Mouse (Mus musculus): ENCODE data around the gene Ddx41. TPM values are rescaled to one million over a fixed set of nuclear protein-coding genes. Genes with fewer than 3 reads are reported as not detected.
"Not testable (repeated sequence)": the region's sequence is repeated elsewhere in the genome, so short reads cannot be mapped to it uniquely, and the experiment has no call there.

Ddx41 gene
- polyA plus RNA-seq, 1 experiment: 71.2 TPM

DNA sequence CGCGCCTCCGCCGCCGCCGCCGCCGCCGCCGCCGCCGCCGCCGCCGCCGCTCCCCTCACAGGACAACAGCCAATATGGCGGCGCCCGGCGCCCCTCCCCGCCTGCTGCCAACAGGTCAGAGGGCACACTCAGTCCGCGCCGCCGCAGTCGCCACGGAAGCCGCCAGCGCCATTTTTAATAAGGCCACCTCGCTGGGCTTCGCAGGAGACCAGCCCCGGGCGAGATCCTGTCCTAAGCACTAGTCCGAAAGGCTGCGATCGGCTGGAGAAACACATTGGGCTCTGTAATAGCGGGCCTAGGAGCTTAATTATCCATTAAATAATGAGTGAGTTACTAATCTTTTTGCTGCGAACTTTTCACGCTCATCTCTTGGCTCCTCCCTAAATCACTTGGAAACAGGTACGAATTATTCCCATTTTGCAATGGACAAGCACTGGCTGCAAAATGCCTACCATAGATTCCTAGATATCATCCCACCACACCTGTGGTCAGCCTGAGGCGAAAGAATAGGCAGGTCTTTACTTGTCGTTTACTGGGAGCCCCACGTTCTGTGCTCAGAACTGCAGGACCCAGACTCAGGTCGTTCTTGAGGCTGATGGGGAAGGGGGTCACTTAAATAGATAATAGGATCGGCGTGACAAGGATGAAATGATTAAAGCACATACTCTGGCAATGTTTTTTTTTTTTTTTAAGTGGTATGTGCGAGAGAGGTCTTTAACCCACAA, 34.7 kb upstream of the Ddx41 start, which contains the start of gene Fam193b:
Gene Fam193b, minus strand, starts transcription at position 94 of the 725 bp plus-strand sequence.
- Histone ChIP-seq H3K36me3 (ENCODE audit: control insufficient read depth, insufficient read depth, low read length) (no peaks in the 10 kb centered on the region), H3K27me3 (replicated peaks; ENCODE audit: control insufficient read depth, insufficient read depth, low read length) (no peaks in the 10 kb centered on the region), H3K27ac (ENCODE audit: insufficient read depth, low read depth, low read length) (peak within 1 kb of the TSS; percentile 66), H3K4me1 (ENCODE audit: control insufficient read depth, insufficient read depth, low read length) (peaks cover 8% of the 10 kb centered on the region; the same call in 1 of the 2 replicates), H3K4me3 (ENCODE audit: insufficient read depth, low read depth, low read length) (peak within 1 kb of the TSS; percentile 93)
- 2% methylated on average over 33 of the region's 47 CpGs for WGBS
- TF ChIP-seq POLR2A (IDR thresholded peaks at IDR 0.05; ENCODE audit: low read depth, low read length) (no peak), CTCF (conservative IDR thresholded peaks at IDR 0.05; ENCODE audit: insufficient read depth, insufficient read length, low read depth, low read length) (no peak)
- peak; percentile 97 for DNase-seq

DNA sequence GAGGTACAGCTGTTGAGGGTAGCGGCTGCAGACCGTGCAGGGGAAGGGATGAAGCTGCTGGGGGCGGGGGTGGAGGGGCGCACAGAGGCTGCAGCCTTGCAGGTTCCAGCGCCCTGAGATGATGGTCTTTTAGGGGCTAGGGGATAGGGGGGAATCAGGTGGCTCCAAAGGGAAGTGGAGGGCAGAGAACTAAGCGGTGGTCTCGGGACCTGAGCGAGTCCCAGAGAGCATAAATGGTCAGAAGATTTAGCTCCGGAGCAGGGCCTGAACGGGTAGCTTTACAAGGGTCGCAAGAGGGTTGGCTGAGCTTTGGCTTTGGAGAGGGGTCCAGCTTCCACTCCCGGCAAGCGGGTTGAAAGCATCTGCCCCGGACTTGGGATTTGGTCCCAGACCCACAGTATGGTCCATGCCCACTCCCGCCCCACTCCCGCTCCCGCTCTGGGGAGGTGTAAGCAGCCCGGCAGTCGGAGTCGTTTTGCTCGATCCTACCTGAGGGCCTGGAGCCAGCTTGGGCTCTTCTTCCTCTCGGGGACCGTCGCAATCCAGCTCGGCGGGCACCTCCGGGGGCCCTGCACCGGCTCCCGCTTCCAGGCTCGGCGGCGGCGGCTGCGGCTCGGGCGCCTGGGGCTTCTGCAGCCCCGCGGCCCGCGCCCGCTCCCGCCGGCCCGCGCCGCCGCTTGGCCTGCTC, 34.0 kb upstream of the Ddx41 start:
- Histone ChIP-seq H3K27me3 (replicated peaks; ENCODE audit: control insufficient read depth, insufficient read depth, low read length) (no peaks in the 10 kb centered on the region), H3K4me3 (ENCODE audit: insufficient read depth, low read depth, low read length) (peak overlapping the region; percentile 93), H3K36me3 (ENCODE audit: control insufficient read depth, insufficient read depth, low read length) (no peaks in the 10 kb centered on the region), H3K27ac (ENCODE audit: insufficient read depth, low read depth, low read length) (peak overlapping the region; percentile 14; the same call in 1 of the 2 replicates), H3K4me1 (ENCODE audit: control insufficient read depth, insufficient read depth, low read length) (peaks cover 8% of the 10 kb centered on the region; the same call in 1 of the 2 replicates)
- no peak for TF ChIP-seq POLR2A (IDR thresholded peaks at IDR 0.05; ENCODE audit: low read depth, low read length)
- TF ChIP-seq CTCF (conservative IDR thresholded peaks at IDR 0.05; ENCODE audit: insufficient read depth, insufficient read length, low read depth, low read length): no peak
- WGBS: 2% methylated on average over 47 of the region's 47 CpGs
- peak; percentile 30 for DNase-seq

DNA sequence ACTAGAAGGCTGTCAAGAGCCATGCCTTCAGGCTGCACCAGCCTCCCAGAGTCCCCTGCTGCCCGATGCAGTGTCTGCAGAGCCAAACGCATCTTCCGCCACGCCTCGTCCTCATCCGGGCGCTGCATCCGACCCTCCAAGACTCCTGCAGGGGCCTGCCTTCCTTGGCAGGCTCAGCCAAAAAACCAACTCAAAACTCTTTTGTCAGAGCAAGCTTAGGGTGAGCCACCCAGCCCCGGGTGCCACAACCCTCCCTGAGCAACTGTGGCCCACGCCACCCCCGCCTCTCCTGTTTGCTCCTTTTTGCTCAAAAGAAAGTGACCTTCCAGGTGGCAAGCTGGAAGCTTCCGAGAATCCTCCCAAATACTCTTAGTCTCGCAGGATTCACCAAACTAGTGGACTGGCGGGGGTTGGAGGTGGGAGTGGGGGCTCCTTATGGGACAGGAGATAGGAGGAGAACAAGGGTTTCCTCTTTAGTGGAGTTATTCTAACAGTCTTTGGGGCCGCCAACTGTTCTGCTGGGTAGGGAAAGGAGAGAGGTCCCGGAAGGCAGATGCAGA, 33.3 kb upstream of the Ddx41 start:
- 10% methylated on average over 16 of the region's 16 CpGs for WGBS
- TF ChIP-seq CTCF (conservative IDR thresholded peaks at IDR 0.05; ENCODE audit: insufficient read depth, insufficient read length, low read depth, low read length): no peak
- no peak for TF ChIP-seq POLR2A (IDR thresholded peaks at IDR 0.05; ENCODE audit: low read depth, low read length)
- Histone ChIP-seq H3K27ac (ENCODE audit: insufficient read depth, low read depth, low read length) (no peak overlapping the region), H3K36me3 (ENCODE audit: control insufficient read depth, insufficient read depth, low read length) (no peaks in the 10 kb centered on the region), H3K27me3 (replicated peaks; ENCODE audit: control insufficient read depth, insufficient read depth, low read length) (no peaks in the 10 kb centered on the region), H3K4me3 (ENCODE audit: insufficient read depth, low read depth, low read length) (peak overlapping the region; percentile 93), H3K4me1 (ENCODE audit: control insufficient read depth, insufficient read depth, low read length) (peaks cover 8% of the 10 kb centered on the region; the same call in 1 of the 2 replicates)
- DNase-seq: peak; percentile 20

DNA sequence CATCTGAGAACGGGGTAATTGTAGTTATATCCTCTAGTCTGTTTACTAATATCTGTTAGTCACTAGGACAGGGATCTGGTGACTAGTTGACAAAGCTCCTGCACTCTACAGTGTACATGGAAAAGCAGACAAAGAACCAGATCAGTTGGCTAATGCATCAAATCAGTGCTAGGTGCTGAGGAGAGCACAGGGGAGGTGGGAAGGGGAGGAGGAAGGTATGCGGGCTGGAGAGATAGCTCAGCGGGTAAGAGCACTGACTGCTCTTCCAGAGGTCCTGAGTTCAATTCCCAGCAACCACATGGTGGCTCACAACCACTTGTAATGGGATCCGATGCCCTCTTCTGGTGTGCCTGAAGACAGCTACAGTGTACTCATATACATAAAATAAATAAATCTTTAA, 32.1 kb upstream of the Ddx41 start:
- not testable (repeated sequence) for DNase-seq; H3K36me3 ChIP-seq (ENCODE audit: control insufficient read depth, insufficient read depth, low read length); H3K27ac ChIP-seq (ENCODE audit: insufficient read depth, low read depth, low read length); H3K27me3 ChIP-seq (replicated peaks; ENCODE audit: control insufficient read depth, insufficient read depth, low read length); H3K4me3 ChIP-seq (ENCODE audit: insufficient read depth, low read depth, low read length)
- peaks cover 16% of the 10 kb centered on the region; the same call in 1 of the 2 replicates for H3K4me1 ChIP-seq (ENCODE audit: control insufficient read depth, insufficient read depth, low read length)
- WGBS: 77% methylated on average over 4 of the region's 4 CpGs

DNA sequence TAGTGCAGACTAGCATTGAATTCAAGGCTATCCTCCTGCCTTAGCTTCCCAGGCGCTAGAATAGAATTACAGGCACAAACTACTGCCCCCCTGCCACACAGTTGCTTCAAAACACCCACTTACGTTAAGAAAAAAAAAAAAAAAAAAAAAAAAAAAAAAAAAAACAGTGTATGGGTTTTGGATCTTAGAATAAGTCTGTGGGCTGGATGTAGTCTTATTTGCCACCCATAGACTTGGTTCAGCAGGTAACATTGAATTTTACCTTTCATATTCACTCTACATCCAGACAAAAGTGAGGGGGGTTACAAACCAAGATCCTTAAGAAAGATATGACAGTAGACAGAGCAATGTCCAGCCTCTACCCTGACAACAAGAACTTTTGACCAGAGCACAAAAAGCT, 31.5 kb upstream of the Ddx41 start:
- TF ChIP-seq POLR2A (IDR thresholded peaks at IDR 0.05; ENCODE audit: low read depth, low read length) (no peak), CTCF (conservative IDR thresholded peaks at IDR 0.05; ENCODE audit: insufficient read depth, insufficient read length, low read depth, low read length) (no peak)
- no peaks in the 10 kb centered on the region for H3K27me3 ChIP-seq (replicated peaks; ENCODE audit: control insufficient read depth, insufficient read depth, low read length)

DNA sequence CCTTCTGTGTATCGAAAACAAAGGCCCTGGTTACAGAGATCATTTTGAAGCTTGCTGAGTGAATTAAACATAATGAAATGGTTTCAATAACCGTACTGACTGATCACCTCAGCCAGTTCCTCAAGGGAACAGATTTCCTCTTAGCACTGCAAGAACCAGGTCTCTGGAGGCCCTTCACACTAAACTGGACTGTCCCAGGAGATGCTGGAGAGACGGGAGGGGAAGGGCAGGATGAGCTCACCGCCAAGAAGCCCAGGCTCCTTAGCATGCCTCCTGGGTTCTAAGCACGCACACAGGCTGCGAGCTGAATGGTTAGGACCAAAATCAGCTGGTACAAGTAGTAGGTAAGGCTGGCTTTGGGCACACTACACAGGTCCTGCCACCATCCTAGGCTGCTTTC, 30.5 kb upstream of the Ddx41 start:
- TF ChIP-seq POLR2A (IDR thresholded peaks at IDR 0.05; ENCODE audit: low read depth, low read length) (no peak), CTCF (conservative IDR thresholded peaks at IDR 0.05; ENCODE audit: insufficient read depth, insufficient read length, low read depth, low read length) (no peak)
- no peak for DNase-seq
- WGBS: 80% methylated on average over 6 of the region's 6 CpGs

More for the DNA sequence above, 31.5 kb upstream of the Ddx41 start:
- H3K4me3 ChIP-seq (ENCODE audit: insufficient read depth, low read depth, low read length): no peak overlapping the region
- H3K36me3 ChIP-seq (ENCODE audit: control insufficient read depth, insufficient read depth, low read length): no peaks in the 10 kb centered on the region
- peaks cover 16% of the 10 kb centered on the region; the same call in 1 of the 2 replicates for H3K4me1 ChIP-seq (ENCODE audit: control insufficient read depth, insufficient read depth, low read length)
- H3K27ac ChIP-seq (ENCODE audit: insufficient read depth, low read depth, low read length): no peak overlapping the region
- DNase-seq: no peak
- WGBS: 88% methylated on average over 2 of the region's 2 CpGs

More for the DNA sequence above, 30.5 kb upstream of the Ddx41 start:
- Histone ChIP-seq H3K4me3 (ENCODE audit: insufficient read depth, low read depth, low read length) (no peak overlapping the region), H3K4me1 (ENCODE audit: control insufficient read depth, insufficient read depth, low read length) (peaks cover 16% of the 10 kb centered on the region; the same call in 1 of the 2 replicates), H3K36me3 (ENCODE audit: control insufficient read depth, insufficient read depth, low read length) (no peaks in the 10 kb centered on the region), H3K27me3 (replicated peaks; ENCODE audit: control insufficient read depth, insufficient read depth, low read length) (no peaks in the 10 kb centered on the region), H3K27ac (ENCODE audit: insufficient read depth, low read depth, low read length) (no peak overlapping the region)
